Mouse (Mus musculus) right cerebral cortex, adult 2 months (tissue): ENCODE results near the gene Slc25a4.
"Not testable (repeated sequence)": the region's sequence is repeated elsewhere in the genome, so short reads cannot be mapped to it uniquely, and the experiment has no call there.

Experiments used
- DNase-seq, 2 experiments: peaks; one replicate each; pipeline ENCODE4 v3.0.0; 2021 to 2022; ENCODE audit warnings: low spot score in 2 of 2

Gene Slc25a4

GRCm38 (mm10) chr8:46210404-46211315 is at the start of gene Slc25a4:
Slc25a4 (minus strand) TSS chr8:46211284.
- DNase-seq, result peak; percentile 95

GRCm38 (mm10) chr8:46257921-46258682 is 47.0 kb upstream of the Slc25a4 start:
- DNase-seq, result no peak

GRCm38 (mm10) chr8:46252456-46252855 is 41.4 kb upstream of the Slc25a4 start:
- no peak for DNase-seq

- no peak for DNase-seq
Observed at GRCm38 (mm10) chr8:46251561-46251960, 40.5 kb upstream of the Slc25a4 start.

GRCm38 (mm10) chr8:46246346-46246745 is 35.3 kb upstream of the Slc25a4 start:
- DNase-seq, result no peak

GRCm38 (mm10) chr8:46242946-46243345 is 31.9 kb upstream of the Slc25a4 start:
- DNase-seq, result no peak

- DNase-seq, result peak; percentile 81 to 85
Observed at GRCm38 (mm10) chr8:46241568-46242374, 30.7 kb upstream of the Slc25a4 start.

- no peak for DNase-seq
Observed at GRCm38 (mm10) chr8:46236441-46237223, 25.5 kb upstream of the Slc25a4 start.

- DNase-seq, result no peak
Observed at GRCm38 (mm10) chr8:46234736-46235135, 23.7 kb upstream of the Slc25a4 start.

- DNase-seq, result no peak
Observed at GRCm38 (mm10) chr8:46232798-46233197, 21.7 kb upstream of the Slc25a4 start.

- DNase-seq, result not testable (repeated sequence)
Observed at GRCm38 (mm10) chr8:46231968-46232367, 20.9 kb upstream of the Slc25a4 start.

GRCm38 (mm10) chr8:46226622-46227021 is 15.5 kb upstream of the Slc25a4 start:
- no peak for DNase-seq

GRCm38 (mm10) chr8:46225501-46225900 is 14.4 kb upstream of the Slc25a4 start:
- no peak for DNase-seq

- DNase-seq, result no peak
Observed at GRCm38 (mm10) chr8:46220566-46220965, 9.5 kb upstream of the Slc25a4 start.

GRCm38 (mm10) chr8:46216838-46217237 is 5.8 kb upstream of the Slc25a4 start:
- DNase-seq, result peak; percentile 53 to 57

- DNase-seq, result no peak
Observed at GRCm38 (mm10) chr8:46213971-46214480, 2.9 kb upstream of the Slc25a4 start.

- DNase-seq, result no peak
Observed at GRCm38 (mm10) chr8:46212194-46212593, 1.1 kb upstream of the Slc25a4 start.

GRCm38 (mm10) chr8:46211611-46212071 is 557 bp upstream of the Slc25a4 start:
- peak; percentile 43 to 54 for DNase-seq

GRCm38 (mm10) chr8:46209057-46209456 is 2.0 kb downstream of the Slc25a4 start:
- DNase-seq, result peak in 1 of 2 experiments; percentile 20

GRCm38 (mm10) chr8:46208354-46208753 is 2.7 kb downstream of the Slc25a4 start:
- DNase-seq, result peak; percentile 53 to 61

- no peak for DNase-seq
Observed at GRCm38 (mm10) chr8:46206107-46206506, 5.0 kb downstream of the Slc25a4 start.
